Mouse (Mus musculus): Measurements from ENCODE around the gene Usp32.
"Not testable (repeated sequence)": the region's sequence is repeated elsewhere in the genome, so short reads cannot be mapped to it uniquely, and the experiment has no call there.

The Usp32 gene

GRCm38 (mm10) chr11:85139581-85140540, at the start of gene Usp32:
Usp32 (minus strand) TSS chr11:85140161.
- in situ Hi-C loops (cut with MboI, MseI), result no loop called here

- in situ Hi-C loops (cut with MboI, MseI), result no loop called here
Observed at GRCm38 (mm10) chr11:85189110-85189509, 49.1 kb upstream of the Usp32 start.

- in situ Hi-C loops (cut with MboI, MseI), result loop anchor here in 1 of 2 experiments (5.0 kb wide), 1 partner anchor 77 kb away; no protein-coding TSS in a partner anchor
Observed at GRCm38 (mm10) chr11:85184839-85185238, 44.9 kb upstream of the Usp32 start.

- in situ Hi-C loops (cut with MboI, MseI), result loop anchor here in 1 of 2 experiments (5.0 kb wide), 1 partner anchor 78 kb away; no protein-coding TSS in a partner anchor
Observed at GRCm38 (mm10) chr11:85184082-85184481, 44.1 kb upstream of the Usp32 start.

GRCm38 (mm10) chr11:85183284-85183779, 43.4 kb upstream of the Usp32 start:
- in situ Hi-C loops (cut with MboI, MseI), result loop anchor here in 1 of 2 experiments (5.0 kb wide), 1 partner anchor 79 kb away; no protein-coding TSS in a partner anchor

- in situ Hi-C loops (cut with MboI, MseI), result loop anchor here in 1 of 2 experiments (5.0 kb wide), 1 partner anchor 80 kb away; no protein-coding TSS in a partner anchor
Observed at GRCm38 (mm10) chr11:85182617-85183283, 42.8 kb upstream of the Usp32 start.

- in situ Hi-C loops (cut with MboI, MseI), result loop anchor here in 1 of 2 experiments (5.0 kb wide), 1 partner anchor 79 kb away; no protein-coding TSS in a partner anchor
Observed at GRCm38 (mm10) chr11:85178413-85178812, 38.5 kb upstream of the Usp32 start.

- in situ Hi-C loops (cut with MboI, MseI), result loop anchor here in 1 of 2 experiments (5.0 kb wide), 1 partner anchor 80 kb away; no protein-coding TSS in a partner anchor
Observed at GRCm38 (mm10) chr11:85177761-85178160, 37.8 kb upstream of the Usp32 start.

GRCm38 (mm10) chr11:85175941-85176340, 36.0 kb upstream of the Usp32 start:
- in situ Hi-C loops (cut with MboI, MseI), result loop anchor here in 1 of 2 experiments (5.0 kb wide), 1 partner anchor 81 kb away; no protein-coding TSS in a partner anchor

GRCm38 (mm10) chr11:85170833-85171232, 30.9 kb upstream of the Usp32 start:
- in situ Hi-C loops (cut with MboI, MseI), result loop anchor here in 1 of 2 experiments (5.0 kb wide), 1 partner anchor 84 kb away; no protein-coding TSS in a partner anchor

GRCm38 (mm10) chr11:85170058-85170740, 30.2 kb upstream of the Usp32 start, which contains the start of gene 1700125H20Rik:
1700125H20Rik (plus strand) TSS chr11:85170404.
- in situ Hi-C loops (cut with MboI, MseI), result loop anchor here in 1 of 2 experiments (5.0 kb wide), 1 partner anchor 83 kb away; no protein-coding TSS in a partner anchor

- in situ Hi-C loops (cut with MboI, MseI), result no loop called here
Observed at GRCm38 (mm10) chr11:85167503-85167902, 27.5 kb upstream of the Usp32 start.

- in situ Hi-C loops (cut with MboI, MseI), result no loop called here
Observed at GRCm38 (mm10) chr11:85164371-85164770, 24.4 kb upstream of the Usp32 start.

- in situ Hi-C loops (cut with MboI, MseI), result not testable (repeated sequence)
Observed at GRCm38 (mm10) chr11:85163014-85163413, 23.1 kb upstream of the Usp32 start.

- in situ Hi-C loops (cut with MboI, MseI), result no loop called here
Observed at GRCm38 (mm10) chr11:85157301-85157700, 17.3 kb upstream of the Usp32 start.

GRCm38 (mm10) chr11:85152256-85152930, 12.4 kb upstream of the Usp32 start:
- in situ Hi-C loops (cut with MboI, MseI), result no loop called here

- in situ Hi-C loops (cut with MboI, MseI), result no loop called here
Observed at GRCm38 (mm10) chr11:85138776-85139474, 1.0 kb downstream of the Usp32 start.

GRCm38 (mm10) chr11:85131542-85131941, 8.4 kb downstream of the Usp32 start:
- in situ Hi-C loops (cut with MboI, MseI), result no loop called here

- in situ Hi-C loops (cut with MboI, MseI), result no loop called here
Observed at GRCm38 (mm10) chr11:85128883-85129282, 11.1 kb downstream of the Usp32 start.

All from T-helper 17 cell (primary cell).